Mouse (Mus musculus): ENCODE results near the gene Tmem126b. TPM values are rescaled to one million over a fixed set of nuclear protein-coding genes. Genes with fewer than 3 reads are reported as not detected.

The Tmem126b gene
- 46.1 TPM for polyA plus RNA-seq (2015; fragmentation: Illumina TruSeq; extraction: RNeasy Lipid Tissue Mini Kit (QIAGEN cat#74804); ENCODE audit: low read depth, low replicate concordance)

GRCm38 (mm10) chr7:90475793-90476312 lies at the start of gene Tmem126b:
Gene Tmem126b, minus strand, starts transcription at chr7:90476001.

GRCm38 (mm10) chr7:90476313-90477245 lies 778 bp upstream of the Tmem126b start, which contains the start of gene Dlg2:
Gene Dlg2, plus strand, starts transcription at chr7:90476672.

DNA sequence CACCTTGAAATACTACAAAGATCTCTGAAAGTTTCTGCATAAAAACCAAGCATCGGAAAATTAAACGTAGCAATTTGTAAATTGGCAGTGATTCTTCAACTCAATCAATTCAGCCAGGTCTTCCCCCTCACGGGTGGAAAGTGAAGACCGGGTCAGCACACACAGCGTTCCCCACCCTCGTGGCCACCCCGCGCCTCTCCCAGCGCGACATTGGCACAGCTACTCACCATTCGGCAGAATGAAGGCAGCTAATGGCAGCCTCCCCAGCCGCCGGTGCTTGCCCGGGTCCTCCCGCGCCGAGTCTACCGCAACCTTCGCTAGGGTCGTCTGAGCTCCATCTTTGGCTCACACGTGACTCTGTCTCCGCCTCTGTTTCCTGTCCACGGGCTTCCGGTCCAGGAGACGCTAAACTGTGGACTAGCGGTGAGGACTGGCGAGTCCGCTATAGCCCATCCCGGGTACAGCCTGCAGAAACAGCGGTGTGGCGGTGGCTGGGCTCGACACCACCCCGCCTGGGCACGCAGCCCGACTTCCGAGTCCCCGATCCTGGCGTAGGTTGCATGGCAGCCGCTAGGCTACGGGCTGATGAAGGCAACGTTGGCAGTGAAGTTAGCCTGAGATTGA lies 18.8 kb downstream of the Tmem126b start, which contains the start of gene Tmem126a:
Gene Tmem126a, minus strand, starts transcription at position 385 of the 624 bp plus-strand sequence.

DNA sequence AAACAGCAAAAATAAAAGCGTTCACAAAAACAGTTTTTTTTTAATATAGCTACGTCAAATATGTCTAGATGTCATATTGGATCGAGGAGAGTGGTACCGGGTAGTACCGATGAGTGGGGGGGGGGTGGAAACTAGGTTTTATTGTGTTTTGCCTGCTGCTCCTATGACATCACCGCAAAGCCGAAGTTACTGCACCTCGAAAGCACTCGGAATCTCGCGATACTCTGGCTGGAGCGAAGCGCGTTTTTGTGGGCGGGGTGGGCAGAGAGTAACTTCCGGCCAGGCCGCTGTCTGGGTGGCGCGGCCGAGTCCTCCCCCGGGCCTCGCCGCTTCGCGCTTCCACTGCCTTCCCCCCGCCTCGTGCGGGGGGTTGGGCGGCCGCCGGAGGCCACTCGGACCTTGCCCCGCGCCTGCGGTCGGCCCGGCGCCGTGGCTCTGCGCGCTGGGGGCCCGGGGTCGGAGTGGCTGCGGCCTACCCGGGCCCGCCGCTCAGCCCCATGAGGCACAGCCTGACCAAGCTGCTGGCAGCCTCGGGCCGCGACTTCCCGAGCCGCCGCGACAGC lies 33.2 kb downstream of the Tmem126b start, which contains the start of gene Crebzf:
Gene Crebzf, plus strand, starts transcription at position 212 of the 563 bp plus-strand sequence.

GRCm38 (mm10) chr7:90426020-90427001 lies 49.5 kb downstream of the Tmem126b start, which contains the start of gene Ccdc89:
Gene Ccdc89, plus strand, starts transcription at chr7:90426577.

Other genes with a start within 250 kb of the Tmem126b start
- not detected for gene Ccdc83, start 210.2 kb downstream of the Tmem126b start, polyA plus RNA-seq (2015; fragmentation: Illumina TruSeq; extraction: RNeasy Lipid Tissue Mini Kit (QIAGEN cat#74804); ENCODE audit: low read depth, low replicate concordance)
- 92.1 TPM for gene Sytl2, start 173.7 kb downstream of the Tmem126b start, polyA plus RNA-seq (2015; fragmentation: Illumina TruSeq; extraction: RNeasy Lipid Tissue Mini Kit (QIAGEN cat#74804); ENCODE audit: low read depth, low replicate concordance)
- gene Ccdc89, start 49.4 kb downstream of the Tmem126b start, polyA plus RNA-seq (2015; fragmentation: Illumina TruSeq; extraction: RNeasy Lipid Tissue Mini Kit (QIAGEN cat#74804); ENCODE audit: low read depth, low replicate concordance), result 1.2 TPM
- gene Crebzf, start 33.3 kb downstream of the Tmem126b start, polyA plus RNA-seq (2015; fragmentation: Illumina TruSeq; extraction: RNeasy Lipid Tissue Mini Kit (QIAGEN cat#74804); ENCODE audit: low read depth, low replicate concordance), result 63.2 TPM
- gene Tmem126a, start 18.8 kb downstream of the Tmem126b start, polyA plus RNA-seq (2015; fragmentation: Illumina TruSeq; extraction: RNeasy Lipid Tissue Mini Kit (QIAGEN cat#74804); ENCODE audit: low read depth, low replicate concordance), result 94.7 TPM
- gene Dlg2, start 671 bp upstream of the Tmem126b start, polyA plus RNA-seq (2015; fragmentation: Illumina TruSeq; extraction: RNeasy Lipid Tissue Mini Kit (QIAGEN cat#74804); ENCODE audit: low read depth, low replicate concordance), result 162 TPM